Mouse (Mus musculus): ENCODE data around the gene Rit1.
"Not testable (repeated sequence)": the region's sequence is repeated elsewhere in the genome, so short reads cannot be mapped to it uniquely, and the experiment has no call there.

Gene Rit1

DNA sequence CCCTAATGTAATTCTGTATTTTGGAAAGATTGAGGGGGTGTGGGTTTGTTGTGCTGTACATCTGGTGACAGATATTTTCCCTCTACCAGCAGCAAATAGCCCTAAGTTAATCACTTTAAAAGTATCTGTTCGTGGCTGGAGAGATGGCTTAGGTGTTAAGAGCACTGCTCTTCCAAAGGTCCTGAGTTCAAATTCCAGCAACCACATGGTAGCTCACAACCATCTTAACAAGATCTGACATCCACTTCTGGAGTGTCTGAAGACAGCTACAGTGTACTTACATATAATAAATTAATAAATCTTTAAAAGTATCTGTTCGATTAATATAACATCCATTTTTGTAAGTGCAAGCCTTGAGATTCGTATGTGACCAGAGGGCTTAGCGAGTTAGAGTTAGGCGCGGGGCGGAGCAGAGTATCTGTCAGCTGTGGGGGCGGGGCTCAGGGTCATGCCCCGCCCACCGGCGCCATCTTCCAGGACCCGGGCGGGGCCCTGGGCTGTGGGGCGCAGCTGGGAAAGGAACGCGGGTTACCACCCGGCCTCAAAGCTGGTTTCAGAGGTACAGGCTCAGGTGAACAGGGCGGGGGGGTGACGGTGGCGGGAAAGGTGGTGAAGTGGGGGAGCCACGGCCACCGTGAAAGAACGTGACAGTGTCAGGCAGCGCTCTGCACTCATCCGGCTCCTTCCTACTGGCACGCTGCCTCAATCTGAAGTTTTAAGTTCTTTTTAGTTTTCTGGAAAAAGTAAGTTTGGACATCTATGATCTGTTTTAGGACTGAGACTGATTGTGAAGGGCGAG is at the start of gene Rit1:
Gene Rit1, plus strand, starts transcription at position 440 of the 799 bp plus-strand sequence.
- peak; percentile 67 for DNase-seq (ENCODE audit: low read depth, low spot score)

GRCm38 (mm10) chr3:88677399-88677798 is 39.2 kb upstream of the Rit1 start:
- DNase-seq (ENCODE audit: low read depth, low spot score): peak; percentile 88

GRCm38 (mm10) chr3:88683814-88684213 is 32.8 kb upstream of the Rit1 start:
- DNase-seq (ENCODE audit: low read depth, low spot score): no peak

GRCm38 (mm10) chr3:88684236-88684979 is 32.2 kb upstream of the Rit1 start:
- DNase-seq (ENCODE audit: low read depth, low spot score): no peak

- DNase-seq (ENCODE audit: low read depth, low spot score): peak; percentile 96
These were observed 31.4 kb upstream of the Rit1 start, which contains the start of gene Khdc4 for GRCm38 (mm10) chr3:88684980-88685941. Gene Khdc4, plus strand, starts transcription at chr3:88685803.

DNA sequence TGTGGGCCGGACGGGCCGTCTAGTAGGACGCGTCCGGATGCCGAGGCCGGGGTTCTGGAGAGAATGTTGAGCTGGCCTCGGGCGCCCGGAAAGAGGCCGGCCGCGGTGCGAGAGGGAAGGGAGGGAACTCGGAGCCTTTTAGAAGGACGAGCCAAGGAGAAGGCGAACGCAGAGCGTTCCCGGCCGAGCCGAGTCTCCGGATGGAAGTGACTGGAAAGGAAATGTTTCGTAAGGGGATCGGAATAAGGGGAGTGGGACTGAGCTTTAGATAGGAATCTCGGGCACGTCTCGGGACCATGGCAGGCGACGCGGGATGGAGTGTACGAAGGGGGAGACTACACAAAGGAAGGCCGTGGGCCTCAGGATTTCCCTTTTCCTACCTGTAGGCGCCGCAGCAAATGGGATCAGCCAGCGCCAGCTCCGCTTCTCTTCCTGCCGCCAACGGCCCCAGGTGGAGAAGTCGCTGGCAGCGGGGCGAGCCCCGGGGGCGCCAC is 30.6 kb upstream of the Rit1 start:
- DNase-seq (ENCODE audit: low read depth, low spot score): peak; percentile 39

GRCm38 (mm10) chr3:88686734-88687611 is 29.7 kb upstream of the Rit1 start:
- no peak for DNase-seq (ENCODE audit: low read depth, low spot score)

DNA sequence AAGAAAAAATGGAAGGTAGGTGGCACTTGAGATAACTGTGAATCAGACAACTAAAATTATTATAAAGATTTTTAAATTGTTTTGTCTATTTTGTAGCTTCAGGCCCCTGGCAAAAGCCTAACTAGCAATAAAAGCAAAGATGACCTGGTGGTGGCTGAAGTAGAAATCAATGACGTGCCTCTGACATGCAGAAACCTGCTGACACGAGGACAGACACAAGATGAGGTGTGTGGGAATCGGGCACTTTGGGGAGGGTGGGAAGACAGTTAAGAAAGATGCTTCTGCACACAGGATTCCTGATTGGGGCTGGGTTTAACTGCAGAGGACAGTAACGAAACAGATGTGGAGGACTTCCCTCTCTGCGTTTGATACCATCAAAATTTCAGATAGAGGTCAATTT is 27.6 kb upstream of the Rit1 start:
- DNase-seq (ENCODE audit: low read depth, low spot score): no peak

- DNase-seq (ENCODE audit: low read depth, low spot score): no peak
These were observed 21.1 kb upstream of the Rit1 start for GRCm38 (mm10) chr3:88695545-88695944.

DNA sequence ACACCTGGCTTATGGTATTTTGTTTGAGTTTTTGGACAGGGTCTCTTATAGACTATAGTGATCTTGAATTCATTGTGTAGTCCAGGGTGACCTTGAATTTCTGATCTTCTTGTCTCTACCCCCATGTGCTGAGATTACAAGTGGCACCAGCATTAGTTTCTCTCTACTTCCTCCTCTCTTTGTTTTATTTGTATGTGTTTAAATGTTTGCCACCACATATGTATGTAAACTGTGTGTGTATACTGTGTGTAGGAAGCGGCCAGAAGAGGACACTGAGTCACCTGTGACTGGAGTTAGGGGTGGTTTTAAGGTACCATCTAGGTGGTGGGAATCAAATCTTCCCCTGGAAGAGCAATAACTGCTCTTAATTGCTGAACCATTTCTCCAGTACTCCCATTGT is 18.6 kb upstream of the Rit1 start:
- DNase-seq (ENCODE audit: low read depth, low spot score): no peak

GRCm38 (mm10) chr3:88698834-88699233 is 17.8 kb upstream of the Rit1 start:
- no peak for DNase-seq (ENCODE audit: low read depth, low spot score)

GRCm38 (mm10) chr3:88700247-88700646 is 16.4 kb upstream of the Rit1 start:
- DNase-seq (ENCODE audit: low read depth, low spot score): no peak

DNA sequence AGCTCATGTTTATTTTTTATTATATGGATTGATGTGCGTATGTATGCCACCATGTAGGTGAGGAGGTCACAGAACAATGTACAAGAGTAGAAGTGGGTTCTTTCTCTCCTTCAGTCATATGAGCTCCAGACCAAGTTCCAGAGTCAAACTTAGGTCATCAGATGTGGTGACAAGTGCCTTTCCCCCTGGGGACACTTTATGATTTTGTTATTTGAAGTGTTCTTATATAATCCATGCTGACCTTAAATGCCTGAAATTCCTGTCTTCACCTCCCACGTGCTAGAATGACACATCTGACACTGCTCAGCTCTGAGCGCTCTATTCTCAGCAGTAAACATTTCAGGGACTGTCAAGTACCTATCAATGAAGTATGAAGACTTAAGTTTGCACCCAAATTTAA is 15.4 kb upstream of the Rit1 start:
- DNase-seq (ENCODE audit: low read depth, low spot score): no peak

- DNase-seq (ENCODE audit: low read depth, low spot score): no peak
These were observed 2.9 kb upstream of the Rit1 start for GRCm38 (mm10) chr3:88713709-88714108.

DNA sequence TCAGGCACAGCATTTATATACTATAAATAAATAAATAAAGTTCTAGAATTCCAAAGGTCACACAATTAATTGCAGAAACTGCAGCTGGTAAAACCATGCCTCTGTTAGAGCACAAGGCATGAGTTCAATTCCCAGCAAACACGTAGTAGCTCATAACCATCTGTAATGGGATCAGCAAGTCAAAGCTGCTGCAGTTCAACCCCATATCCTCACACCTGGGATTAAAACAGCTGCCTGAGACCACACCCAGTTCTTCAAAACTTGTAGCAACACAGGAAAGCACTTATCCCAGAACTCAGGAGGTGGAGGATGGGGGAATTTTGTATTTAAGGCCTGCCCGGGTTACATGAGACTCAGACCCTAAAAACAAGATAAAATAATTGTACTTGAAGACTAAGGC is 1.9 kb upstream of the Rit1 start:
- DNase-seq (ENCODE audit: low read depth, low spot score): no peak

- not testable (repeated sequence) for DNase-seq (ENCODE audit: low read depth, low spot score)
These were observed 922 bp upstream of the Rit1 start for GRCm38 (mm10) chr3:88715716-88716115.

DNA sequence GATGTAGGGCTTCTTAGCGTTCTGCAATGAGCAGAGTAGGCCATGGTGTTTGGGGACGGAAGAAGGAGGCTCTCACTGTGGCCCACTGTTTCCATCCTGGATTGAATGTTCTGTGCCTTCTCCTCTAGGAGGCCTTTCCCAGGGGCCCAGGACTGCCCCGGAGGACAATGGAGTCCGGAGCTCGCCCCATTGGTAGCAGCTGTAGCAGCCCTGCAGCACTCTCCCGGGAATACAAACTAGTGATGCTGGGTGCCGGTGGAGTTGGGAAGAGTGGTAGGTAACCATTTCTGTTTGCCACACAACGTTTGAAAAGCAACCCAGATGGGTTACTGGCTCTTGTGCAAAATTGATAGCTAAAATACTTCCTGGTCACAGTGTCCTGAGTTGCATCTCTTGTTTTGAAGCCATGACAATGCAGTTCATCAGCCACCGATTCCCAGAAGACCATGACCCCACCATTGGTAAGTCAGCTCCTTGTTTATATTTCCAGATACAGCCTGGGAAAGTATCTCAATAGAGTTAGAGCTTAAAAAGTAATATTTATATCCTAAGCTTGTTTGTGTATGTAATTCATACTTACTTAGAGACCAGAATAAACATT is 660 bp downstream of the Rit1 start:
- no peak for DNase-seq (ENCODE audit: low read depth, low spot score)

- no peak for DNase-seq (ENCODE audit: low read depth, low spot score)
These were observed 1.2 kb downstream of the Rit1 start for GRCm38 (mm10) chr3:88717831-88718230.

- peak; percentile 8 for DNase-seq (ENCODE audit: low read depth, low spot score)
These were observed 2.5 kb downstream of the Rit1 start for GRCm38 (mm10) chr3:88719098-88719497.

DNA sequence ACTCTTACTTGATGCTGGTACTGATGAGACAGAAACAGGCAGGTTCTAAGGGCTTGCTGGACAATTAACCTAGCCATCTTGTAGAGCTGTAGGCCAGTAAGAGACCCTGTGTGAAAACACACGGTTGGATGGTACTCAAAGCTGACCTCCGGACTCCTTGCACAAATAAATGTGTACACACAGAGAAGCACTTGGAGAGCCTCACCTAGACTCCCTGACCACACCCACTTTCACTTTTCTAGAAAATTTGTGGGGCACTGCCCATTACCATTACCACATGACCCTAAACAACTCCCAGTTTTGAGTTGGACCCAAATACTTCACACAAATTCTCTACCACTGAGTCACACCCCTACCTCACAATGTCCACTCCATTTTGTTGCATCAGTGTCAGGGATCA is 19.9 kb downstream of the Rit1 start:
- no peak for DNase-seq (ENCODE audit: low read depth, low spot score)

All from retina, postnatal 7 days (tissue).